8 mouse cellular contexts compared by ENCODE assay signal in genomic region chr9:14275792-14276480, GRCm38 (mm10). TPM values are rescaled to one million over a fixed set of nuclear protein-coding genes. Genes with fewer than 3 reads are reported as not detected.
DNase-seq lines count a peak whose midpoint lies in the region; ATAC-seq lines count a peak whose summit lies in the region.

No protein-coding gene starts in this region.

- ATAC-seq in hematopoietic stem cell, adult 5-6 weeks (replicated peaks in 1 of 2; ENCODE audit: insufficient read depth in 1 of 2, low FRiP score in 2 of 2, low TSS enrichment in 1 of 2, low read depth in 1 of 2, poor library complexity in 2 of 2, severe bottlenecking in 2 of 2) = peak; percentile 91 to 94
- ATAC-seq in lung, embryonic 16.5 days (ENCODE audit: low read depth) = peak; percentile 98

- H3K27me3 ChIP-seq in lung, embryonic 16.5 days (ENCODE audit: control insufficient read depth, insufficient read depth, low read depth, low read length) = no peaks in the 10 kb centered on the region

- peak overlapping the region; percentile 87 for H3K9ac ChIP-seq in lung, embryonic 16.5 days (ENCODE audit: low read length)

- H3K4me1 ChIP-seq in lung, embryonic 16.5 days (replicated peaks; ENCODE audit: control insufficient read depth, insufficient read depth, low read length) = peaks cover 6% of the 10 kb centered on the region; the same call in 1 of the 2 replicates

- H3K4me3 ChIP-seq in lung, embryonic 16.5 days (ENCODE audit: low read length) = peak overlapping the region; percentile 99

- peak; percentile 99 for DNase-seq in MEL-GATA-1-ER (ENCODE audit: extremely low read depth, low read depth)
- peak; percentile 97 for DNase-seq in cerebellum, adult 8-10 months
- DNase-seq in forelimb bud, embryonic 11.5 days (ENCODE audit: low read depth, low spot score) = peak; percentile 99
- peak; percentile 99 for DNase-seq in layer of hippocampus, adult 9-10 months (ENCODE audit: low spot score)
- peak; percentile 87 for DNase-seq in ovary, postnatal 10 days (ENCODE audit: low spot score)
- DNase-seq in thymus, postnatal 10 days (ENCODE audit: low spot score in 2 of 2) = peak; percentile 98

- H3K27ac ChIP-seq in lung, embryonic 16.5 days (ENCODE audit: low read length) = peak overlapping the region; percentile 96

- no peaks in the 10 kb centered on the region for H3K36me3 ChIP-seq in lung, embryonic 16.5 days (ENCODE audit: control insufficient read depth, insufficient read depth, low read length)

- H3K4me2 ChIP-seq in lung, embryonic 16.5 days (ENCODE audit: low read depth, low read length) = peak overlapping the region; percentile 76

- under 1% methylated on average over 51 of the region's 54 CpGs for WGBS in lung, embryonic 16.5 days

- H3K9me3 ChIP-seq in lung, embryonic 16.5 days (ENCODE audit: control insufficient read depth, low read length) = no peaks in the 10 kb centered on the region

RNA-seq across cellular contexts. Expression of gene Sesn3, which starts 1.1 kb away (rescaled TPM):
- total RNA-seq in hematopoietic stem cell, adult 5-6 weeks (2017) = 20.9 and 24.9 TPM in 2 replicates
- polyA plus RNA-seq in lung, embryonic 16.5 days (2015; fragmentation: Nextera tagmentation; extraction: Ambion mirVana) = 12.9 and 15.8 TPM in 2 replicates

Comparison
In these comparisons a context has a peak if more than half of its experiments do, and no peak if none do; other contexts are left out.
1. Peak in every context shown above with its lines: DNase-seq, ATAC-seq, H3K4me3 ChIP-seq and H3K27ac ChIP-seq.